Mouse (Mus musculus) gastrocnemius, adult 18-20 months (tissue): ENCODE results near the gene Prdx6b. TPM values are rescaled to one million over a fixed set of nuclear protein-coding genes. Genes with fewer than 3 reads are reported as not detected.

Experiments
- DNase-seq: peaks from one replicate; pipeline ENCODE4 v3.0.0; 2021; ENCODE audit warnings: low spot score
- total RNA-seq, 2 experiments: library from RNA; stranded (reverse); gene quantifications; 2 replicates each; pipeline ENCODE4 v1.2.3; 2021

The Prdx6b gene
- total RNA-seq, 2 experiments from 2014 or later = not detected

GRCm38 (mm10) chr2:80325779-80326178, 33.5 kb downstream of the Prdx6b start:
- no peak for DNase-seq

GRCm38 (mm10) chr2:80327272-80327671, 35.0 kb downstream of the Prdx6b start:
- DNase-seq = no peak

GRCm38 (mm10) chr2:80328961-80329653, 36.8 kb downstream of the Prdx6b start:
- no peak for DNase-seq

- no peak for DNase-seq
Measured at GRCm38 (mm10) chr2:80340537-80340936, 48.3 kb downstream of the Prdx6b start.

Other genes with a start within 250 kb of the Prdx6b start
- 1 to 10 TPM; 1.9 to 2.4 TPM for gene Pde1a, start 163.0 kb upstream of the Prdx6b start, total RNA-seq
- gene Dnajc10, start 23.0 kb downstream of the Prdx6b start, total RNA-seq = 10 to 100 TPM; 21.6 to 22.2 TPM
- 10 to 100 TPM in 1 of 2 experiments, 1 to 10 TPM in 1; 8.9 to 14.5 TPM for gene Frzb, start 155.2 kb downstream of the Prdx6b start, total RNA-seq